Mouse (Mus musculus) limb, embryonic 14.5 days (tissue): ENCODE measurements around the gene Kat6b. TPM values are rescaled to one million over a fixed set of nuclear protein-coding genes. Genes with fewer than 3 reads are reported as not detected.

Experiments
- ATAC-seq: fragments of 200-750 bp; cut with Nextera tagmentation; 2 replicates; pipeline ENCODE4 v1.8.0; 2017; ENCODE audit warnings: low read depth, moderate number of reproducible peaks, moderate TSS enrichment; ENCODE audit not compliant: low FRiP score
- DNase-seq: peaks from one replicate; pipeline ENCODE4 v3.0.0-alpha.2; 2015; ENCODE audit warnings: low spot score
- H3K27ac ChIP-seq: fragments of 300-500 bp; sonication (generic); replicated peaks from 2 replicates; pipeline ENCODE4 v1.5.1; 2014; ENCODE audit warnings: low read depth, mild to moderate bottlenecking, low read length, moderate library complexity, mixed read lengths
- H3K27me3 ChIP-seq: fragments of 300-500 bp; sonication (generic); 2 replicates; pipeline ENCODE4 v1.6.1; 2014; ENCODE audit warnings: low read length, mixed read lengths; ENCODE audit not compliant: control insufficient read depth, insufficient read depth
- H3K36me3 ChIP-seq: fragments of 300-500 bp; sonication (generic); 2 replicates; pipeline ENCODE4 v1.6.1; 2014; ENCODE audit warnings: mild to moderate bottlenecking, low read length, moderate library complexity, mixed read lengths; ENCODE audit not compliant: control insufficient read depth, insufficient read depth
- H3K4me1 ChIP-seq: fragments of 300-500 bp; sonication (generic); 2 replicates; pipeline ENCODE4 v1.6.1; 2014; ENCODE audit warnings: antibody characterized with exemption, low read length, mixed read lengths; ENCODE audit not compliant: control insufficient read depth, insufficient read depth
- H3K4me2 ChIP-seq: fragments of 300-500 bp; sonication (generic); replicated peaks from 2 replicates; pipeline ENCODE4 v1.6.1; 2014; ENCODE audit warnings: low read depth, mild to moderate bottlenecking, low read length, moderate library complexity; ENCODE audit not compliant: severe bottlenecking
- H3K4me3 ChIP-seq: fragments of 300-500 bp; sonication (generic); replicated peaks from 2 replicates; pipeline ENCODE4 v1.5.1; 2014; ENCODE audit warnings: low read length
- H3K9ac ChIP-seq: fragments of 300-500 bp; sonication (generic); 2 replicates; pipeline ENCODE4 v1.6.1; 2014; ENCODE audit warnings: mild to moderate bottlenecking, low read depth, low read length, moderate library complexity; ENCODE audit not compliant: severe bottlenecking
- H3K9me3 ChIP-seq: fragments of 300-500 bp; sonication (generic); 2 replicates; pipeline ENCODE4 v1.6.1; 2016; ENCODE audit warnings: low read length; ENCODE audit not compliant: control insufficient read depth
- POLR2A ChIP-seq: fragments of 200-500 bp; IDR thresholded peaks from 2 replicates; pipeline ENCODE4 v1.8.0; 2012; ENCODE audit warnings: inconsistent platforms, mild to moderate bottlenecking, moderate library complexity, borderline replicate concordance; ENCODE audit not compliant: insufficient read depth, insufficient read length; ENCODE audit errors: extremely low read depth
- WGBS: fragments of 180-500 bp; shearing (Covaris S2); extraction: QIAGEN DNeasy Blood & Tissue Kit; methylation state at CpG from one replicate; pipeline ENCODE4 v1.1.7; 2014; 5-methylcytosine and 5-hydroxymethylcytosine counted together
- polyA plus RNA-seq, 2 experiments: library from polyadenylated mRNA; depleted of rRNA in 1 of 2; stranded (reverse) in 1 of 2; unstranded in 1 of 2; fragments of >200 nt; fragmentation: Nextera tagmentation in 1 of 2; extraction: Ambion mirVana in 1 of 2; gene quantifications; 2 replicates each; pipeline versions ENCODE4 v1.2.1 to v1.2.3; 2012 to 2014

Kat6b gene
- polyA plus RNA-seq, 2 experiments, result 26.0 to 35.5 TPM

- H3K4me2 ChIP-seq, result peak overlapping the region; percentile 27; the same call in 1 of the 2 replicates
- no peaks in the 10 kb centered on the region for H3K27me3 ChIP-seq
- TF ChIP-seq POLR2A, result no peak
- H3K9ac ChIP-seq, result no peak overlapping the region
- ATAC-seq (no peak), DNase-seq (no peak)
- H3K36me3 ChIP-seq, result no peaks in the 10 kb centered on the region
- H3K4me3 ChIP-seq, result no peak overlapping the region
- WGBS, result 6% methylated on average over 9 of the region's 9 CpGs
- no peak overlapping the region for H3K27ac ChIP-seq
- peaks cover 38% of the 10 kb centered on the region for H3K4me1 ChIP-seq
- no peaks in the 10 kb centered on the region for H3K9me3 ChIP-seq
Measured at GRCm38 (mm10) chr14:21682681-21683129, 201.5 kb downstream of the Kat6b start.

DNA sequence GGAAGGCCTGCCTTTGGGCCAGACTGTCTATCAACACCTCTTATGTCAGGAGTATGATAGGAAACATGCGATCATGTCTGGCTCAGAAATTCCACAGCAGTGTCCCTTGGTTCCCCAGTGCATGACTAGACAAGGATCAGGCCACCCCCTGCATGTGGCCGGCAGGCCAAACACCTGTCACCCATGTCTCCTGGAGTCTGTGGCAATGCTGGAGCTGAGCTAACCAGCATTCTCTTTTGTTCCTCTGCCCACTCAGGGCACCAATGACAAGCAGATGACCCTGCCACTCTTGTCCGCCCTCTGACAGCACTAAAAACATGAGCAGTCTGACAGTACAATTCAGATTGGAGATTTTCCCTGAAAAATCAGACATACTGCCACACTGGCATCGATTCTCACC, 202.6 kb downstream of the Kat6b start:
- H3K27ac ChIP-seq, result 0 out of 2 replicates have a peak overlapping the region, but pooled peaks have one; percentile 33
- no peak for TF ChIP-seq POLR2A
- DNase-seq (no peak), ATAC-seq (no peak)
- no peak overlapping the region for H3K4me2 ChIP-seq
- H3K4me3 ChIP-seq, result no peak overlapping the region
- WGBS, result 83% methylated on average over 4 of the region's 4 CpGs
- no peaks in the 10 kb centered on the region for H3K9me3 ChIP-seq
- H3K36me3 ChIP-seq, result no peaks in the 10 kb centered on the region
- H3K27me3 ChIP-seq, result no peaks in the 10 kb centered on the region
- H3K4me1 ChIP-seq, result peaks cover 38% of the 10 kb centered on the region
- H3K9ac ChIP-seq, result no peak overlapping the region

GRCm38 (mm10) chr14:21685411-21686146, 204.3 kb downstream of the Kat6b start:
- no peak overlapping the region for H3K9ac ChIP-seq
- H3K27me3 ChIP-seq, result no peaks in the 10 kb centered on the region
- H3K9me3 ChIP-seq, result no peaks in the 10 kb centered on the region
- TF ChIP-seq POLR2A, result no peak
- 0 out of 2 replicates have a peak overlapping the region, but pooled peaks have one; percentile 33 for H3K27ac ChIP-seq
- H3K4me1 ChIP-seq, result peaks cover 25% of the 10 kb centered on the region
- 71% methylated on average over 10 of the region's 10 CpGs for WGBS
- no peak for DNase-seq
- no peaks in the 10 kb centered on the region for H3K36me3 ChIP-seq
- no peak overlapping the region for H3K4me3 ChIP-seq
- no peak overlapping the region; the same call in 1 of the 2 replicates for H3K4me2 ChIP-seq
- no peak for ATAC-seq

DNA sequence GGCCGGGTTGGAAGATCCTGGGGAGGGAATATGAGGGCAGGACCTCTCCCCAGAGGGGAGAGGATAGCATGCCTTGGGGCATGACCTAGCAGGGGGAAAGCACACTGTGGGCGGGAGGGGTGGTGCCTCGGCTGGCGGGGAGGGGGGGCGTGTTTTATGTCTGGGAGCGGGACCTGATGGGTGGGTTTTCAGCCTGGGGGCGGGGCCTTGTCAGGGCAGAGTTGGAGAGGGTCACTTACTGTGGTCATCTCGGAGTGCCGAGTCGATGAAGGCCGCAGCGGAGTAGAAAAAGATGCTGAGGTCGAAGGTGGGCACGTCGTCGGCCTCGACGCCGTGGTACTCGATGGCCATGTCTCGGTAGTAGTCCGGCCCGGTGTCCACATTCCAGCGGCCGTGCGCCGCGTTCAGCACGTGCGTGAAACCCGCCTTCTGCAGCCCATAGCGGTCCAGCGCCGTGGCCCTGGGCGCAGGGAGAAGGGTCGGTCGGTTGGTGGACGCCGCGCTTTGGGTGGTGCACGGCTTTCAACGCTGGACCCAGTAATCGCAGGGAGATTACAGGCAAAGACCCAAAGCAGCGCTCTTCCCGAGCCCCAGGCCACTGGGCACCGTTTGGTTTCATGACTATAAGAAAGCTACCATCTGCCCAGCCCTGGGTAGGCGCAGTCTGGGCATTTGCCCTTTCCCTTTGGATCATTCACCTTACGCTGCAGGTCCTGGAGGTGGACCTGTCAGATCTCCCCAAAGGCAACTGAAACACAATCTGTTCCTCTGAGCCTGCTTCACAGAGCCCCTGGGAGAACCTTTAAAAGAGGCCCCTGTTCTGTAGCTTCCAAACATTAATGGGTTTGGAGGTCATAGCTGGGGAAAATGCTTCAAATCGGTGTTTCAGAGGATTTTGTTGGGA, 205.4 kb downstream of the Kat6b start:
- peaks cover 25% of the 10 kb centered on the region for H3K4me1 ChIP-seq

GRCm38 (mm10) chr14:21691070-21691469, 209.8 kb downstream of the Kat6b start:
- WGBS, result 86% methylated on average over 3 of the region's 3 CpGs
- Histone ChIP-seq H3K9ac (no peak overlapping the region), H3K9me3 (peaks cover 4% of the 10 kb centered on the region; the same call in 1 of the 2 replicates), H3K4me2 (no peak overlapping the region), H3K4me3 (no peak overlapping the region), H3K4me1 (peaks cover 15% of the 10 kb centered on the region), H3K27ac (no peak overlapping the region), H3K27me3 (no peaks in the 10 kb centered on the region), H3K36me3 (no peaks in the 10 kb centered on the region)
- no peak for DNase-seq
- no peak for ATAC-seq
- TF ChIP-seq POLR2A, result no peak

More for the DNA sequence above, 205.4 kb downstream of the Kat6b start:
- 8% methylated on average over 49 of the region's 49 CpGs for WGBS
- TF ChIP-seq POLR2A, result no peak
- Histone ChIP-seq H3K9ac (peak overlapping the region; percentile 51), H3K4me3 (peak overlapping the region; percentile 33), H3K27me3 (no peaks in the 10 kb centered on the region), H3K36me3 (no peaks in the 10 kb centered on the region), H3K27ac (no peak overlapping the region), H3K9me3 (no peaks in the 10 kb centered on the region), H3K4me2 (peak overlapping the region; percentile 59)
- peak; percentile 28 for ATAC-seq
- no peak for DNase-seq
